Mouse (Mus musculus) G1E (cell line): ENCODE measurements around the gene Hdac10. TPM values are rescaled to one million over a fixed set of nuclear protein-coding genes. Genes with fewer than 3 reads are reported as not detected.
A peak's percentile ranks its signal among the peaks of the same experiment; 100 is the strongest.

Source experiments
- ATAC-seq: 2 replicates; pipeline ENCODE4 v1.8.0; 2016; ENCODE audit warnings: mild to moderate bottlenecking; ENCODE audit not compliant: insufficient number of reproducible peaks, poor library complexity, low FRiP score, severe bottlenecking; ENCODE audit errors: extremely low read depth
- DNase-seq: peaks from one replicate; pipeline ENCODE4 v3.0.0; 2012; ENCODE audit warnings: low spot score
- H3K27me3 ChIP-seq: 2 replicates; pipeline ENCODE4 v1.6.1; 2012; ENCODE audit warnings: mild to moderate bottlenecking, low read length, inconsistent platforms; ENCODE audit not compliant: insufficient read depth
- H3K36me3 ChIP-seq: replicated peaks from 2 replicates; pipeline ENCODE3; 2012; ENCODE audit warnings: mild to moderate bottlenecking, inconsistent platforms
- H3K4me1 ChIP-seq: 2 replicates; pipeline ENCODE4 v1.6.1; 2012; ENCODE audit warnings: low read depth, low read length, inconsistent platforms, mixed read lengths; ENCODE audit not compliant: insufficient read depth
- H3K4me3 ChIP-seq: 2 replicates; pipeline ENCODE4 v1.5.1; 2012; ENCODE audit warnings: low read depth, mild to moderate bottlenecking, inconsistent platforms, low read length, moderate library complexity, mixed read lengths
- H3K9me3 ChIP-seq: replicated peaks from 2 replicates; pipeline ENCODE4 v1.6.1; 2012; ENCODE audit warnings: inconsistent platforms
- CTCF ChIP-seq: IDR thresholded peaks from 2 replicates; pipeline ENCODE4 v1.5.1; 2012; ENCODE audit warnings: low read depth, low read length, inconsistent platforms, mixed read lengths
- GATA1 ChIP-seq: IDR thresholded peaks from 2 replicates; pipeline ENCODE4 v1.6.1; 2012; ENCODE audit warnings: borderline replicate concordance, low read length, inconsistent platforms, mixed read lengths
- GATA2 ChIP-seq: IDR thresholded peaks from 2 replicates; pipeline ENCODE4 v1.6.1; 2012; ENCODE audit warnings: low read depth, low read length, inconsistent platforms, borderline replicate concordance
- POLR2AphosphoS5 ChIP-seq: IDR thresholded peaks from 2 replicates; pipeline ENCODE4 v1.6.1; 2012; ENCODE audit warnings: low read depth, low read length, inconsistent platforms; ENCODE audit not compliant: insufficient replicate concordance
- TAL1 ChIP-seq: conservative IDR thresholded peaks from 2 replicates; pipeline ENCODE4 v1.6.1; 2012; ENCODE audit warnings: low read depth, low read length, inconsistent platforms, mixed read lengths
- polyA plus RNA-seq: library from polyadenylated mRNA; stranded (reverse); fragments of >175 nt; gene quantifications from 2 replicates; pipeline ENCODE4 v1.2.3, GENCODE M21; 2012
- total RNA-seq, 2 experiments: library from RNA; stranded (forward) in 1 of 2; stranded (reverse) in 1 of 2; fragments of 200-1000 nt in 1 of 2; fragments of >200 nt in 1 of 2; fragmentation: Nextera tagmentation in 1 of 2; gene quantifications; 2 replicates each; pipeline ENCODE4 v1.2.3; 2014 to 2017

Gene Hdac10
- total and polyA plus RNA-seq, 3 experiments, result 9.3 to 18.3 (median 16.1) TPM

- H3K36me3 ChIP-seq, result peaks cover 29% of the 10 kb centered on the region
- no peak for ATAC-seq
Observed at GRCm38 (mm10) chr15:89076156-89076731, 52.3 kb downstream of the Hdac10 start.

GRCm38 (mm10) chr15:89075478-89076147 is 52.9 kb downstream of the Hdac10 start:
- Histone ChIP-seq H3K36me3 (peaks cover 23% of the 10 kb centered on the region), H3K9me3 (no peaks in the 10 kb centered on the region), H3K4me1 (peaks cover 61% of the 10 kb centered on the region), H3K4me3 (peak overlapping the region; percentile 82), H3K27me3 (peaks cover 23% of the 10 kb centered on the region)
- no peak for TF ChIP-seq CTCF
- no peak for TF ChIP-seq GATA2
- ATAC-seq, result peak; percentile 52
- DNase-seq, result peak; percentile 95

More at GRCm38 (mm10) chr15:89076156-89076731, 52.3 kb downstream of the Hdac10 start:
- no peak for TF ChIP-seq GATA1
- no peak for TF ChIP-seq GATA2
- TF ChIP-seq CTCF, result no peak
- TF ChIP-seq TAL1, result no peak
- TF ChIP-seq POLR2AphosphoS5, result no peak
- peaks cover 21% of the 10 kb centered on the region for H3K27me3 ChIP-seq
- H3K4me3 ChIP-seq, result peak overlapping the region; percentile 82
- no peaks in the 10 kb centered on the region for H3K9me3 ChIP-seq
- DNase-seq, result peak; percentile 38
- peaks cover 63% of the 10 kb centered on the region for H3K4me1 ChIP-seq

- TF ChIP-seq POLR2AphosphoS5 (no peak), CTCF (no peak), TAL1 (no peak), GATA2 (no peak), GATA1 (no peak)
- Histone ChIP-seq H3K27me3 (peaks cover 27% of the 10 kb centered on the region), H3K36me3 (peaks cover 15% of the 10 kb centered on the region), H3K4me3 (peak within 1 kb of the TSS; percentile 82), H3K9me3 (no peaks in the 10 kb centered on the region), H3K4me1 (peaks cover 60% of the 10 kb centered on the region)
- ATAC-seq, result no peak
- DNase-seq, result peak; percentile 56
Observed at GRCm38 (mm10) chr15:89074613-89075477, 53.7 kb downstream of the Hdac10 start, which contains the start of gene Trabd. Trabd (plus strand) TSS chr15:89075124.

GRCm38 (mm10) chr15:89073993-89074603 is 54.4 kb downstream of the Hdac10 start:
- H3K4me3 ChIP-seq, result no peak overlapping the region
- ATAC-seq (no peak), DNase-seq (no peak)
- H3K4me1 ChIP-seq, result peaks cover 56% of the 10 kb centered on the region
- peaks cover 32% of the 10 kb centered on the region for H3K27me3 ChIP-seq
- TF ChIP-seq GATA1 (no peak), TAL1 (no peak), CTCF (no peak), POLR2AphosphoS5 (no peak), GATA2 (no peak)
- peaks cover 8% of the 10 kb centered on the region for H3K36me3 ChIP-seq
- H3K9me3 ChIP-seq, result no peaks in the 10 kb centered on the region

Other genes starting within 250 kb of the Hdac10 start
- not detected in 2 replicates for gene Ttll8, start 174.3 kb downstream of the Hdac10 start, total RNA-seq (2014; fragmentation: Nextera tagmentation)
- gene Ttll8, start 174.3 kb downstream of the Hdac10 start, total RNA-seq (2017), result 0.49 TPM in 1 of 2 replicates, not detected in the other
- gene Ttll8, start 174.3 kb downstream of the Hdac10 start, polyA plus RNA-seq, result not detected in 2 replicates
- gene Mlc1, start 149.7 kb downstream of the Hdac10 start, total RNA-seq (2014; fragmentation: Nextera tagmentation), result not detected in 2 replicates
- gene Mlc1, start 149.7 kb downstream of the Hdac10 start, total RNA-seq (2017), result 0.11 TPM in 1 of 2 replicates, not detected in the other
- not detected in 2 replicates for gene Mlc1, start 149.7 kb downstream of the Hdac10 start, polyA plus RNA-seq
- not detected in 2 replicates for gene Mov10l1, start 145.8 kb downstream of the Hdac10 start, total RNA-seq (2014; fragmentation: Nextera tagmentation)
- not detected in 2 replicates for gene Mov10l1, start 145.8 kb downstream of the Hdac10 start, total RNA-seq (2017)
- gene Mov10l1, start 145.8 kb downstream of the Hdac10 start, polyA plus RNA-seq, result not detected in 2 replicates
- not detected in 2 replicates for gene Panx2, start 69.0 kb downstream of the Hdac10 start, total RNA-seq (2014; fragmentation: Nextera tagmentation)
- 0.11 TPM in 1 of 2 replicates, not detected in the other for gene Panx2, start 69.0 kb downstream of the Hdac10 start, total RNA-seq (2017)
- gene Panx2, start 69.0 kb downstream of the Hdac10 start, polyA plus RNA-seq, result 0.01 TPM in 1 of 2 replicates, not detected in the other
- gene Trabd, start 53.6 kb downstream of the Hdac10 start, total RNA-seq (2014; fragmentation: Nextera tagmentation), result 27.5 and 27.6 TPM in 2 replicates
- 22.1 and 27.3 TPM in 2 replicates for gene Trabd, start 53.6 kb downstream of the Hdac10 start, total RNA-seq (2017)
- gene Trabd, start 53.6 kb downstream of the Hdac10 start, polyA plus RNA-seq, result 60.3 and 67.7 TPM in 2 replicates
- gene Selenoo, start 39.6 kb downstream of the Hdac10 start, total RNA-seq (2014; fragmentation: Nextera tagmentation), result 15.9 and 17.8 TPM in 2 replicates
- gene Selenoo, start 39.6 kb downstream of the Hdac10 start, total RNA-seq (2017), result 25.2 and 28.4 TPM in 2 replicates
- gene Selenoo, start 39.6 kb downstream of the Hdac10 start, polyA plus RNA-seq, result 11.6 and 14.0 TPM in 2 replicates
- 41.4 and 55.2 TPM in 2 replicates for gene Tubgcp6, start 5.6 kb downstream of the Hdac10 start, total RNA-seq (2014; fragmentation: Nextera tagmentation)
- gene Tubgcp6, start 5.6 kb downstream of the Hdac10 start, total RNA-seq (2017), result 19.3 and 21.5 TPM in 2 replicates
- gene Tubgcp6, start 5.6 kb downstream of the Hdac10 start, polyA plus RNA-seq, result 31.8 and 35.4 TPM in 2 replicates
- gene Mapk12, start 12.0 kb upstream of the Hdac10 start, total RNA-seq (2014; fragmentation: Nextera tagmentation), result not detected in 2 replicates
- gene Mapk12, start 12.0 kb upstream of the Hdac10 start, total RNA-seq (2017), result 0.16 TPM in 1 of 2 replicates, not detected in the other
- gene Mapk12, start 12.0 kb upstream of the Hdac10 start, polyA plus RNA-seq, result not detected in 2 replicates
- not detected in 2 replicates for gene Mapk11, start 20.9 kb upstream of the Hdac10 start, total RNA-seq (2014; fragmentation: Nextera tagmentation)
- 0.38 and 0.46 TPM in 2 replicates for gene Mapk11, start 20.9 kb upstream of the Hdac10 start, total RNA-seq (2017)
- 0.07 TPM in 1 of 2 replicates, not detected in the other for gene Mapk11, start 20.9 kb upstream of the Hdac10 start, polyA plus RNA-seq
- gene Plxnb2, start 52.1 kb upstream of the Hdac10 start, total RNA-seq (2014; fragmentation: Nextera tagmentation), result 9.9 and 10.6 TPM in 2 replicates
- gene Plxnb2, start 52.1 kb upstream of the Hdac10 start, total RNA-seq (2017), result 1.8 and 3.1 TPM in 2 replicates
- gene Plxnb2, start 52.1 kb upstream of the Hdac10 start, polyA plus RNA-seq, result 15.5 and 17.6 TPM in 2 replicates
- gene Dennd6b, start 67.8 kb upstream of the Hdac10 start, total RNA-seq (2014; fragmentation: Nextera tagmentation), result 3.5 and 4.0 TPM in 2 replicates
- 1.8 and 2.3 TPM in 2 replicates for gene Dennd6b, start 67.8 kb upstream of the Hdac10 start, total RNA-seq (2017)
- gene Dennd6b, start 67.8 kb upstream of the Hdac10 start, polyA plus RNA-seq, result 7.3 and 7.6 TPM in 2 replicates
- 47.6 and 65.5 TPM in 2 replicates for gene Ppp6r2, start 82.9 kb upstream of the Hdac10 start, total RNA-seq (2014; fragmentation: Nextera tagmentation)
- 34.9 and 104 TPM in 2 replicates for gene Ppp6r2, start 82.9 kb upstream of the Hdac10 start, total RNA-seq (2017)
- 105 and 107 TPM in 2 replicates for gene Ppp6r2, start 82.9 kb upstream of the Hdac10 start, polyA plus RNA-seq
- 100 and 128 TPM in 2 replicates for gene Sbf1, start 186.6 kb upstream of the Hdac10 start, total RNA-seq (2014; fragmentation: Nextera tagmentation)
- 40.5 and 42.5 TPM in 2 replicates for gene Sbf1, start 186.6 kb upstream of the Hdac10 start, total RNA-seq (2017)
- 104 and 145 TPM in 2 replicates for gene Sbf1, start 186.6 kb upstream of the Hdac10 start, polyA plus RNA-seq
- not detected in 2 replicates for gene Adm2, start 194.0 kb upstream of the Hdac10 start, total RNA-seq (2014; fragmentation: Nextera tagmentation)
- gene Adm2, start 194.0 kb upstream of the Hdac10 start, total RNA-seq (2017), result not detected in 2 replicates
- gene Adm2, start 194.0 kb upstream of the Hdac10 start, polyA plus RNA-seq, result 0.11 and 0.12 TPM in 2 replicates
- not detected in 2 replicates for gene Miox, start 205.7 kb upstream of the Hdac10 start, total RNA-seq (2014; fragmentation: Nextera tagmentation)
- gene Miox, start 205.7 kb upstream of the Hdac10 start, total RNA-seq (2017), result 0.11 and 0.12 TPM in 2 replicates
- not detected in 2 replicates for gene Miox, start 205.7 kb upstream of the Hdac10 start, polyA plus RNA-seq
- 42.7 and 76.3 TPM in 2 replicates for gene Lmf2, start 227.0 kb upstream of the Hdac10 start, total RNA-seq (2014; fragmentation: Nextera tagmentation)
- gene Lmf2, start 227.0 kb upstream of the Hdac10 start, total RNA-seq (2017), result 13.7 and 15.3 TPM in 2 replicates
- gene Lmf2, start 227.0 kb upstream of the Hdac10 start, polyA plus RNA-seq, result 116 and 125 TPM in 2 replicates
- gene Ncaph2, start 227.0 kb upstream of the Hdac10 start, total RNA-seq (2014; fragmentation: Nextera tagmentation), result 147 and 164 TPM in 2 replicates
- 130 and 148 TPM in 2 replicates for gene Ncaph2, start 227.0 kb upstream of the Hdac10 start, total RNA-seq (2017)
- 68.4 and 78.1 TPM in 2 replicates for gene Ncaph2, start 227.0 kb upstream of the Hdac10 start, polyA plus RNA-seq
- 9.5 and 15.0 TPM in 2 replicates for gene Sco2, start 245.1 kb upstream of the Hdac10 start, total RNA-seq (2014; fragmentation: Nextera tagmentation)
- 26.2 and 27.8 TPM in 2 replicates for gene Sco2, start 245.1 kb upstream of the Hdac10 start, total RNA-seq (2017)
- gene Sco2, start 245.1 kb upstream of the Hdac10 start, polyA plus RNA-seq, result 62.3 and 64.6 TPM in 2 replicates
- not detected in 2 replicates for gene Tymp, start 248.3 kb upstream of the Hdac10 start, total RNA-seq (2014; fragmentation: Nextera tagmentation)
- 0.27 and 0.35 TPM in 2 replicates for gene Tymp, start 248.3 kb upstream of the Hdac10 start, total RNA-seq (2017)
- gene Tymp, start 248.3 kb upstream of the Hdac10 start, polyA plus RNA-seq, result 0.61 and 0.69 TPM in 2 replicates